Mouse (Mus musculus) c-Kit-positive CD71-positive TER-119-negative erythroid progenitor cells, embryonic 14.5 days (primary cell): ENCODE measurements around the gene Taar8a.
"Not testable (repeated sequence)": the region's sequence is repeated elsewhere in the genome, so short reads cannot be mapped to it uniquely, and the experiment has no call there.

Experiments
- DNase-seq: peaks from one replicate; pipeline ENCODE4 v3.0.0-alpha.2; 2013; ENCODE audit warnings: low read depth

The Taar8a gene

DNA sequence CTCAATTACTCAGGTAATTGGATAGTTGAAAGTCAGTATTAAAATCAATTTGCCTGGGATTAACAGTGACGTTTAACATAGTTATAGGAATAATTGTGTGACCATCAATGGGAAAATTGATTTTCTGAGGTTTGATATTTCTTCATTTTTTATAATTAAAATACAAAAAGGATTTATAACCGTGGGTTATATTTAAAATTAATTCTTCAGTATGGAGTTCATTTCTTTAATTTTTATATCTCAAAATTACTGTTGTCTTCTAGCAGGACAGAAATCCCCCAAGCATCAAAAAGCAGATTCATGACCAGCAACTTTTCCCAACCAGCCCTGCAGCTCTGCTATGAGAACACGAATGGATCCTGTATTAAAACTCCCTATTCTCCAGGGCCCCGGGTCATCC lies at the start of gene Taar8a:
Taar8a (plus strand) TSS at position 301 of the 400 bp plus-strand sequence.
- not testable (repeated sequence) for DNase-seq

DNA sequence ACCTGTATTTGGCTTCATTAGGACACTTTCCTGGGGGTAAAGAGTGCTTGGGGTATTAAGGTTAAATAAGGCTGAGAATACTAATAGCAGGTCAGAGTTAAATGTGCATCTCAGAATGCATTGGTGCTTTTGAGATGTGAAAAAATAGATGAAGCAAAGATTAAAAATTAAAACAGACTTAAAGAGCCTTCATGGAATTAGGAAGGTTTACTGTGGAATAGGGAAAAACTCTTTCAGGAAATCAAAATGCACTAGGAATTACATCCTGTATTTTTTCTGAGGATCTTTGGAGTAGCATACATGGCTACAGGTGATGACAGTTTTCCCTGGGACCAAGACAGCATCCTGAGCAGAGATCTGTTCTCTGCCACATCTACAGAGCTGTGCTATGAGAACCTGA lies 49.4 kb upstream of the Taar8a start, which contains the start of gene Taar7d:
Taar7d (plus strand) TSS at position 301 of the 400 bp plus-strand sequence.
- DNase-seq, result no peak

DNA sequence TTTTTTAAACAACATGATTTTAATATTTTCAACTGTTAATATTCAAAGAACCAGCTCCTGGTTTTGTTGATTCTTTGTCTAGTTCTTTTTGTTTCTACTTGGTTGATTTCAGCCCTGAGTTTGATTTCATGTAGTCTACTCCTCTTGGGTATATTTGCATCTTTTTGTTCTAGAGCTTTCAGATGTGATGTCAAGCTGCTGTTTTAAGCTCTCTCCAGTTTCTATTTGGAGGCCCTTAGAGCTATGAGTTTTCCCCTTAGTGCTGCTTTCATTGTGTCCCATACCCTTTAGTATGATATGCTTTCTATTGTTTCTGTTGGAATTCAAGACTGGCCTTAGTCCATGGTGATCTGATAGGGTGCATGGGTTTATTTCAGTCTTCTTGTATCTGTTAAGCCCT lies 45.0 kb upstream of the Taar8a start:
- no peak for DNase-seq

DNA sequence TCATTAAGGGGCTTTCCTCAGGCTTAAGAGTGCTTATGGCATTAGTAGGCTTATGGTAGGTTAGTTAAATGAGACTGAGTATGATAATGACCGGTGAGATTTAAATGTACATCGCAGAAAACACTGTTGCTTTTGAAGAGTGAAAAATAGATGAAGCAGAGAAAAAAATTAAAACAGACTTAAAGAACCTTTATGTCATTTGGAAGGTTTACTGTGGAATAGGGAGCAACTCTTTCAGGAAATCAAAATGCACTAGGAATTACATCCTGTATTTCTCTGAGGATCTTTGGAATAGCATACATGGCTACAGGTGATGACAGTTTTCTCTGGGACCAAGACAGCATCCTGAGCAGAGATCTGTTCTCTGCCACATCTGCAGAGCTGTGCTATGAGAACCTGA lies 39.0 kb upstream of the Taar8a start, which contains the start of gene Taar7e:
Taar7e (plus strand) TSS at position 301 of the 400 bp plus-strand sequence.
- no peak for DNase-seq

DNA sequence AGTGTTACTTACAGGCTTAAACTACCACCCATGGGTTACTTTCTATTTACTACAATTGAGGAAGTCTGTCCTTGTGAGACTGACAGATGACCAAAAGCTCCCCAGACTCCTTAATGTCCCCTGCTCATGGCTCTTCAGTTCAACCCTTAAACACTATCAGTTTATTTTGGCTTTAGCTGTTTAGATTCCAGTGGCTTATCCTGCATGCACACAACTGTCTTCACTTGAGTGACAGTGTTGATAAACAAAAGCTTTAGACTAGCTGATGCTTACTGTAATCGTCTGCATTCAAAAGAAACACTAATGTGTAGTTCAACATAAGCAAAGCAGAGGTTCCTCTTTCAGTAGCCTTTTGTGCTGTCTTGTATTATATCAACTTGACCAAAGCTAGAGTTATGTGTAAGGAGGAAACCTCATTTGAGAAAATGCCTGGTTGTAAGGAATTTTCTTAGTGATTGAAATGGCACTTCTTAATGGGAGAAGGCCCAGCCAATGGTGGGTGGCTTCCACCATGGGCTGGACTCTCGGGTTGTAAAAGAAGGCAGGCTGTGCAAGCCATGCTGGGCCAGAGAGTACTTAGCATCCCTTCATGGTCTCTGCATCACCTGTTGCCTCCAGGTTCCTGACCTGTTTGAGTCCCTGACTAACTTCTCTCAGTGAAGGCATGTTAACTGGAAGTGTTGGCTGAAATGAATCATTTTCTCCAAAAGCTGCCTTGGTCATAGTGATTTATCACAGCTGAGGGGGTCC lies 36.0 kb upstream of the Taar8a start:
- DNase-seq, result peak; percentile 31

DNA sequence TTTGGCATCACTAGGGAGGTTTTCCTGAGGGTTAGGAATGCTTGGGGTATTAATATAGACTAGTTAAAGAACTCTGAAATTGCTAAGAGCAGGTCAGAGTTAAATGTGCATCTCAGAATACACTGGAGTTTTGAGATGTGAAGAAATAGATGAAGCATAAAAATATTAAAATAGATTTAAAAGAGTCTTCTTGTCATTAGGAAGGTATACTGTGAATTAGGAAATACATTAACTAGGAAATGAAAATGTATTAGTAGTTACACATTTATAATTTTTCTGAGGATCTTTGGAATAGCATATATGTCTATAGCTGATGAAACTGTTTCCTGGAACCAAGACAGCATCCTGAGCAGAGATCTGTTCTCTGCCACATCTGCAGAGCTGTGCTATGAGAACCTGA lies 27.1 kb upstream of the Taar8a start, which contains the start of gene Taar7f:
Taar7f (plus strand) TSS at position 301 of the 400 bp plus-strand sequence.
- DNase-seq, result no peak

DNA sequence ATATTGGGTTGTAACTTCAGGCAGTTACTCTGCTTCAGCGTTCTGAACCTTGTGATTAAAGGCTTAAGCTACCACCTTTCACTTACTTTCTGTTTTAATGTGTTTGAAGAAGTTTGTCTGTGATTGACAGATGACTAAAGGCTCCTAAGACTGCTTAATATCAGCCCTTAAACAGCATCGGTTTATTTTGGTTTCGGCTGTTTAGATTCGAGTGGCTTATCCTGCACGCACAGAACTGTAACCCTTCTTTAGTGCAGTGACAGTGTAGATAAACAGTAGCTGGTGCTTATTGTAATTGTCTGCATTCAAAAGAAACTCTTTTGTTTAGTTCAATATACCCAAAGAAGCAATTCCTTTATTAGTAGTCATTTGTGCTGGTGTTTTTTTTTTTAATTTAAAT lies 24.3 kb upstream of the Taar8a start:
- peak; percentile 28 for DNase-seq

DNA sequence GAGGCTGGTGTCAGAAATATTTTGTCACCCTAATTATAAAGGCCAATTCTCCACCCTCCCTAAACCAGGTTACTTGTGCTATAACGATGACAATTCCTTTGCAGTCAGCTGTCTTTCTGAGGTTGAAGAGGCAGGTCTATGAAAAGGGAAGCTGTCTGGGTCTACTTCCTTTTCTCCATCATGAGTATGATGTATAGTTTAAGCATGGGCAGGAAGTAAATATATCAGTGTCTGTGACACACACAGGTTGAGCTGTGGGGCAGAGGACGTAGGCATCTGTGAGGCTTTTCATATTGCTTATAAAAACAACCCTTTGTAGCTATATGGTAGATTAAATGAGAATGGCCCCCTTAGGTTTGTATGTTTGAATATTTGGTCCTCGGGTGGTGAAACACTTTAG lies 17.3 kb upstream of the Taar8a start:
- DNase-seq, result no peak

DNA sequence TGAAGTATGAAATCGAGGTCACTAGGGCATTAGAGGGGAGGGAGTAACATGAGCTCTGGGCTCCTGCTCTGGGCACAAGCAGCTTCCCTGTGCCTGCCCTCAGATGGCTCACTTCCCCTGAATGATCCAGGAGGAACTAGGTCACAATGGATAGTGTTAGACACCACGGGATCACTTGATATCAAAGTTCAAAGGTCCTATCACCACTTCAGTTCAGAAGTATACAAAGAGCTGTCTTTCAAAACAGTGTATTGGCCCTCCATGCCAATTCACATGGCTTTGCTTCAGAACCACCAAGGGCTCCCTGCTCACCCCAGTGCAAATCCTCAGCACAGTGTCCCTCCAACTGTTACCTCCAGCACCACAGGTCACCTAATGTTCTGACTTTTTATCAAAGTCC lies 1.5 kb upstream of the Taar8a start:
- DNase-seq, result not testable (repeated sequence)

DNA sequence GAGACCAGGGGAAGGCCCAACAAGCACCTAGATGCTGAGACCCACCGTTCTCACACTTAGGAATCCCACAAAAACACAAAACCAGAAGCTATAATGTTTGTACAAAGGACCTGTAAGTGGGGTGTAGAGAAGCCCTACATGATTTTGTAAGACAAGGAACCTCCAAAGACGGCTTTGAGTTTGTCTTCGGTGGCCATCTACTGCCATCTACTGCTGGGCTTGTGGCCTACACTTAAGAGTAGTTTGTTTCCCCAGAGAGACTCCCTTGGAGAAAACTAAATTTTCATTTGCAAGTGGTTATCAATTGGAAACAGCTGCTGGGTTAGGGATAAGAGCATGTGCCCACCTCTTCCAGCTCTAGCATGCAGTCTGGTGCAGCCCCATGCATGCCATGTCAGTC lies 3.9 kb downstream of the Taar8a start:
- DNase-seq, result peak; percentile 39

DNA sequence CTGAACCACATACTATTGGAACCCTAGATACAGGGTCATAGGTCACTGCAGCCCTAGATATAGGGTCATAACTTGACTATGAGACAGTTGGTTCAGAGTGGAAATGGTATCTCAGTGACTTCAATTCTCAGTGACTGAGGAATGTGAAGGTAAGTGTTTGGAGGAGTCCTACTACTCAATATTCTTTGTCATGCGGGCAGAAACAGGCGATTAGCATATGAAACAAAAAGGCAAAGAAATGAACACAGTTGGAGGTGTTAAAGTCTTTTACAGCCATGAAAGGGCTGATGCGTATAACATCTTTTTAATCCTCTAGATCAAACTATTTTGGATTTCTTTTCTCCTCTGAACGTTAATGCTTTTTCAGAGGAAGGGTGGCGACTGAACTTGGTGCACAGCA lies 9.6 kb downstream of the Taar8a start:
- no peak for DNase-seq

DNA sequence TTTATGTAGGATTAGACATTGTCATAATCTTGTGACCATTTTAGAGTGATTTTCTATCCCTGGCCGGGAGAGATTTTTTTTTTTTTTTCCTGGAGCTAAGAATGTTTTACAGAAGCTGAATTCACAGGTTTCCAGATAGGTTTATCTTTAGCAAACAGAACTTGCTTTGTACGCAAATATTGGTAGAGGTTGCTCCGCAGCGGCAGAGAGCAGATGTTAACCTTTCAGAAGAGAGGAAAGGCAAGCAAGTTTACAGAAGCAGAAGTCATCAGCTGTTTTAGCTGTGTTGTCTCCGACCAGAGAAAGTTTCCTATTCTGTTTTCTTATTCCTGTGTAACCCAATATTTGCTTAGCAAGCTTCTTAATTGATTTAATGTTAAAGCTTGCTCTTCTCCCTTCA lies 10.3 kb downstream of the Taar8a start:
- no peak for DNase-seq

DNA sequence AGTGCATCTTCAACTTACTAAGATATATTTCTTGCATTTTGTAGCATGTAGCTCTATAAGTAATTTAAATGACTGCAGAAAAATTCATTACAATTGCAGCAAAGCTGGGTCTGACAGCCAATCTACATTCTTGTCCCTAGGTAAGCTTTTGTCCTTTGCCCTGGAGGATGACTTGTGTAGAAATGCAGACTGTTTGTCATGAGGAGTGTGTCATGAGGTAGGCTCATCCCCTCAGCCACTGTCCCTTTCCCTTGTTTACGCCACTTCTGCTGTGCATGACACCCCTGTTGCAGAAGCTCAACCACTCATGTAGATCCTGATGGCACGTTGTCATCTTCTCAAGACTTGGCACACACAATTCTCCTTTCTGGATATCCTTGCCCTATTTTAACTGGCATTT lies 10.9 kb downstream of the Taar8a start:
- DNase-seq, result no peak

DNA sequence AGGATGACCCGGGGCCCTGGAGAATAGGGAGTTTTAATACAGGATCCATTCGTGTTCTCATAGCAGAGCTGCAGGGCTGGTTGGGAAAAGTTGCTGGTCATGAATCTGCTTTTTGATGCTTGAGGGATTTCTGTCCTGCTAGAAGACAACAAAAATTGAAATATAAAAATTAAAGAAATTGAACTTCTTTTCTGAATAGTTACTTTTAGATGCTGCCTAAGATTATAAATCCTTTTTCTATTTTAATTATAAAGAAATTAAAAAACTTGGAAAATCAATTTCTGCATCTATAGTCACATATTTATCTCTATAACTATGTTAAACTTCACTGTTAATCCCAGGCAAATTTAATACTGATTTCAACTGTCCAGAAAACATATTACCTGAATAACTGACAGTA lies 15.9 kb downstream of the Taar8a start, which contains the start of gene Taar8b:
Taar8b (minus strand) TSS at position 101 of the 400 bp plus-strand sequence.
- no peak for DNase-seq

DNA sequence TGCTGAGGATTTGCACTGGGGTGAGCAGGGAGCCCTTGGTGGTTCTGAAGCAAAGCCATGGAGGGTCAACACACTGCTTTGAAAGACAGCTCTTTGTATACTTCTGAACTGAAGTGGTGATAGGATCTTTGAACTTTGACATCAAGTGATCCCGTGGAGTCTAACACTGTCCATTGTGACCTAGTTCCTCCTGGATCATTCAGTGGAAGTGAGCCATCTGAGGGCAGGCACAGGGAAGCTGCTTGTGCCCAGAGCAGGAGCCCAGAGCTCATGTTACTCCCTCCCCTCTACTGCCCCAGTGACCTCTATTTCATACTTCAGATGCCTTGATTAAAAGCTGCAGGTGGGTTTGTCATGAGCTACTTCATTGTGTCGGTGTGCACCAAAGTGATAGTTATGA lies 20.7 kb downstream of the Taar8a start:
- DNase-seq, result not testable (repeated sequence)

DNA sequence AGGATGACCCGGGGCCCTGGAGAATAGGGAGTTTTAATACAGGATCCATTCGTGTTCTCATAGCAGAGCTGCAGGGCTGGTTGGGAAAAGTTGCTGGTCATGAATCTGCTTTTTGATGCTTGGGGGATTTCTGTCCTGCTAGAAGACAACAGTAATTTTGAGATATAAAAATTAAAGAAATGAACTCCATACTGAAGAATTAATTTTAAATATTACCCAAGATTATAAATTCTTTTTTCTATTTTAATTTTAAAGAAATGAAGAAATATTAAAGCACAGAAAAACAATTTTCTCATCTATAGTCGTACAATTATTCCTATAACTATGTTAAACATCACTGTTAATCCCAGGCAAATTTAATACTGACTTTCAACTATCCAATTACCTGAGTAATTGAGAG lies 25.5 kb downstream of the Taar8a start, which contains the start of gene Taar8c:
Taar8c (minus strand) TSS at position 101 of the 400 bp plus-strand sequence.
- not testable (repeated sequence) for DNase-seq

DNA sequence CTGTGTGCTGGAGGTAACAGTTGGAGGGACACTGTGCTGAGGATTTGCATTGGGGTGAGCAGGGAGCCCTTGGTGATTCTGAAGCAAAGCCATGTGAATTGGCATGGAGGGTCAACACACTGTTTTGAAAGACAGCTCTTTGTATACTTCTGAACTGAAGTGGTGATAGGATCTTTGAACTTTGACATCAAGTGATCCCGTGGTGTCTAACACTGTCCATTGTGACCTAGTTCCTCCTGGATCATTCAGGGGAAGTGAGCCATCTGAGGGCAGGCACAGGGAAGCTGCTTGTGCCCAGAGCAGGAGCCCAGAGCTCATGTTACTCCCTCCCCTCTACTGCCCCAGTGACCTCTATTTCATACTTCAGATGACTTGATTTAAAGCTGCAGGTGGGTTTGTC lies 27.0 kb downstream of the Taar8a start:
- not testable (repeated sequence) for DNase-seq

DNA sequence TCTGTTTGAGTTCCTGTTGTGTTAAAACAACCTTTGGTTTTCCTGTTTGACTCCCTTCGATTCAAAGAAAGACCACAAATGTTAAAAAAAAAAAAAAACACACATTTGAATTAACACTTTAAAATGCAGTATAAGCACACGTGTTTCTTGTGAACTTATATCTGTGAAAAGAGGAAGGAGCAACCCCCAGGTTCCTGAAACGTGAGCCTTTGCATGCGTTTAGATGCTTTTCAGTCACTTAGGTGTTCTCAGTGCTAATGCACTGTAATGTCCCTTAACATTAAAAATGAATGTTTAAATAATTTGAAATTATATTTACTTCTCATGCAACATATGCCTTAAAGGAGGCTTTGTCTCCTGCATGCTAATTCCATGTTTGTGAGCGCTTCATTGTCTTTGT lies 31.4 kb downstream of the Taar8a start:
- no peak for DNase-seq

DNA sequence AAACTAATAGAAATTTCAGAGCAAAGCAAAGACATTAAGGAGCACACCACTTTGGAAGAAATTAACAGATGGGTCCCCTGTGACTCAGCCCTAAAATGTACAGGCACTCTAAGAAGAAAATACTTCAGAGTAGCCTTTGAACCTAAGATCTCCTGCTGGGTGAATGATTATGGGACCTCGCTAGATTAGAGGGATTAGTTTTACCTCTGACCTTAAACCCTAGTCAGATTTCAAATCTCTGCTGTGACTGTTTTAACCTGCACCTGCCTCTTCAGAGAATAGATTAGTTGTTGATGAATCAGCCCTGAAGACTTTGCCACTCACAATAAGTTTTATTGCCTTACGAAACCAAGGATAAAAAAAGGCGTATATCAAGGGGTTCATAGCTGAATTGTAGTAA lies 31.9 kb downstream of the Taar8a start:
- DNase-seq, result no peak

DNA sequence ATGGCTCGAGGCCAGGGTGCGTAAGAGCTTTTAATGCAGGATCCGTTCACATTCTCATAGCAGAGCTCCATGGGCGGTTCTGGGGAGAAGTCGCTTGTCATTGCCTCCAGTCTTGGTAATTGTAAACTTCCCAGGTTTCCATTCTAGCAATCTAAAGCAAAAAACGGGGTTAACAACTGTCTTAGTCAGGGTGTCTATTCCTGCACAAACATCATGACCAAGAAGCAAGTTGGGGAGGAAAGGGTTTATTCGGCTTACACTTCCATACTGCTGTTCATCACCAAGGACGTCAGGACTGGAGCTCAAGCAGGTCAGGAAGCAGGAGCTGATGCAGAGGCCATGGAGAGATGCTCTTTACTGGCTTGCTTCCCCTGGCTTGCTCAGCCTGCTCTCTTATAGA lies 33.1 kb downstream of the Taar8a start, which contains the start of gene Taar9:
Taar9 (minus strand) TSS at position 101 of the 400 bp plus-strand sequence.
- DNase-seq, result not testable (repeated sequence)

DNA sequence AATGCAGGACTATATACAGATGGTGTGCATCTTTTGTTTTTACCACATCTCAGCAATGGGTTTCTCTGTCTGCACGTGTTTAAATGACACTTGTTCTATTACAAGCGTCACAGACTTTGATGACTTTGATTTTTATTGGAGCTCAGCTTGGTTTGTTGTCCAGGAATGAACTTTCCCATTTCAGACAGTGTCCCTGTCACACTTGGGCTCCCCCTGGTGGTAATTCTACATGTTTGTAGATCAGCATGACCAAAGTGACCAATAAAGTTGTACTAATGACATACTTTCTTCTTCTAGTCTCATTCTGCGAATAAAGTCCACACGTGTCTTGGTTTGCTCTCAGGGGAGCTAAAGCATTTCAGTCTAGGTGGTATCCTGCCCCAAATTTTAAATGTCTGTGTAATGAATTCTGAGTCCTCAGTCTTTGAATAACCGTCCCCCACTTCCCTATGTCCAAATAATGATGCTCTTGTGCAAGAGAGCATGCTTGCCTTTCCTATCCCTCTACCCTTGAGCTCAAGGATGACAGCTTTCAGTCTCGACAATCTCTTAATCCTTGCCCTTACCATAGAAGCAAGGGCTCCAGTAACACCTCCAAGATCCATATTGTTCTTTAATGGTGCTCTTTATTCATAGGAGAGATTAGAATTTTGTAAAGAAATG lies 34.9 kb downstream of the Taar8a start:
- no peak for DNase-seq
